Mouse (Mus musculus): ENCODE measurements around the gene Pnmal2. TPM values are rescaled to one million over a fixed set of nuclear protein-coding genes. Genes with fewer than 3 reads are reported as not detected.
A peak's percentile ranks its signal among the peaks of the same experiment; 100 is the strongest.

Gene Pnmal2
- polyA plus RNA-seq, 1 experiment from 2014 or later = 186 TPM

GRCm38 (mm10) chr7:16931968-16932627, 12.4 kb upstream of the Pnmal2 start:
- Histone ChIP-seq H3K4me3 (ENCODE audit: low read depth, low read length) (no peak overlapping the region), H3K36me3 (ENCODE audit: control insufficient read depth, insufficient read depth, low read length) (no peaks in the 10 kb centered on the region), H3K27ac (ENCODE audit: low read length) (peak overlapping the region; percentile 78), H3K4me2 (ENCODE audit: low read length) (no peak overlapping the region), H3K4me1 (ENCODE audit: control insufficient read depth, insufficient read depth, low read length) (peaks cover 20% of the 10 kb centered on the region), H3K27me3 (ENCODE audit: control insufficient read depth, insufficient read depth, low read depth, low read length) (no peaks in the 10 kb centered on the region), H3K9ac (ENCODE audit: low read depth, low read length) (no peak overlapping the region), H3K9me3 (replicated peaks; ENCODE audit: control insufficient read depth, low read length, poor library complexity, severe bottlenecking) (no peaks in the 10 kb centered on the region)
- peak; percentile 52 for ATAC-seq
- WGBS = 16% methylated on average over 14 of the region's 14 CpGs

- WGBS = 18% methylated on average over 14 of the region's 14 CpGs
- Histone ChIP-seq H3K9ac (ENCODE audit: low read depth, low read length) (peak overlapping the region; percentile 36; the same call in 1 of the 2 replicates), H3K4me3 (ENCODE audit: low read depth, low read length) (no peak overlapping the region), H3K9me3 (replicated peaks; ENCODE audit: control insufficient read depth, low read length, poor library complexity, severe bottlenecking) (no peaks in the 10 kb centered on the region), H3K36me3 (ENCODE audit: control insufficient read depth, insufficient read depth, low read length) (no peaks in the 10 kb centered on the region), H3K27ac (ENCODE audit: low read length) (peak overlapping the region; percentile 78), H3K4me1 (ENCODE audit: control insufficient read depth, insufficient read depth, low read length) (peaks cover 22% of the 10 kb centered on the region), H3K27me3 (ENCODE audit: control insufficient read depth, insufficient read depth, low read depth, low read length) (no peaks in the 10 kb centered on the region), H3K4me2 (ENCODE audit: low read length) (peak overlapping the region; percentile 28)
- ATAC-seq = peak; percentile 63
Observed at GRCm38 (mm10) chr7:16932704-16933577, 11.5 kb upstream of the Pnmal2 start.

- Histone ChIP-seq H3K9ac (ENCODE audit: low read depth, low read length) (no peak overlapping the region), H3K27me3 (ENCODE audit: control insufficient read depth, insufficient read depth, low read depth, low read length) (no peaks in the 10 kb centered on the region), H3K36me3 (ENCODE audit: control insufficient read depth, insufficient read depth, low read length) (no peaks in the 10 kb centered on the region), H3K9me3 (replicated peaks; ENCODE audit: control insufficient read depth, low read length, poor library complexity, severe bottlenecking) (no peaks in the 10 kb centered on the region), H3K4me3 (ENCODE audit: low read depth, low read length) (no peak overlapping the region), H3K27ac (ENCODE audit: low read length) (no peak overlapping the region), H3K4me2 (ENCODE audit: low read length) (no peak overlapping the region), H3K4me1 (ENCODE audit: control insufficient read depth, insufficient read depth, low read length) (peaks cover 50% of the 10 kb centered on the region)
- ATAC-seq = no peak
- 52% methylated on average over 4 of the region's 4 CpGs for WGBS
Observed at GRCm38 (mm10) chr7:16937312-16937711, 7.2 kb upstream of the Pnmal2 start.

GRCm38 (mm10) chr7:16938117-16938791, 6.2 kb upstream of the Pnmal2 start:
- Histone ChIP-seq H3K4me2 (ENCODE audit: low read length) (peak overlapping the region; percentile 35), H3K4me3 (ENCODE audit: low read depth, low read length) (peak overlapping the region; percentile 1; the same call in 1 of the 2 replicates), H3K27ac (ENCODE audit: low read length) (peak overlapping the region; percentile 86), H3K36me3 (ENCODE audit: control insufficient read depth, insufficient read depth, low read length) (no peaks in the 10 kb centered on the region), H3K9ac (ENCODE audit: low read depth, low read length) (0 out of 2 replicates have a peak overlapping the region, but pooled peaks have one; percentile 11), H3K4me1 (ENCODE audit: control insufficient read depth, insufficient read depth, low read length) (peaks cover 52% of the 10 kb centered on the region), H3K9me3 (replicated peaks; ENCODE audit: control insufficient read depth, low read length, poor library complexity, severe bottlenecking) (no peaks in the 10 kb centered on the region), H3K27me3 (ENCODE audit: control insufficient read depth, insufficient read depth, low read depth, low read length) (no peaks in the 10 kb centered on the region)
- ATAC-seq = peak; percentile 88
- 58% methylated on average over 17 of the region's 17 CpGs for WGBS

GRCm38 (mm10) chr7:16940292-16940691, 4.2 kb upstream of the Pnmal2 start:
- H3K4me1 ChIP-seq (ENCODE audit: control insufficient read depth, insufficient read depth, low read length) = peaks cover 55% of the 10 kb centered on the region
- WGBS = 31% methylated on average over 7 of the region's 7 CpGs

GRCm38 (mm10) chr7:16942861-16943260, 1.6 kb upstream of the Pnmal2 start:
- peak overlapping the region; percentile 14; the same call in 1 of the 2 replicates for H3K4me2 ChIP-seq (ENCODE audit: low read length)
- 20% methylated on average over 4 of the region's 4 CpGs for WGBS
- no peaks in the 10 kb centered on the region for H3K27me3 ChIP-seq (ENCODE audit: control insufficient read depth, insufficient read depth, low read depth, low read length)
- H3K27ac ChIP-seq (ENCODE audit: low read length) = peak overlapping the region; percentile 98
- no peak overlapping the region for H3K4me3 ChIP-seq (ENCODE audit: low read depth, low read length)
- no peak for ATAC-seq
- H3K36me3 ChIP-seq (ENCODE audit: control insufficient read depth, insufficient read depth, low read length) = no peaks in the 10 kb centered on the region
- no peaks in the 10 kb centered on the region for H3K9me3 ChIP-seq (replicated peaks; ENCODE audit: control insufficient read depth, low read length, poor library complexity, severe bottlenecking)
- H3K4me1 ChIP-seq (ENCODE audit: control insufficient read depth, insufficient read depth, low read length) = peaks cover 54% of the 10 kb centered on the region
- H3K9ac ChIP-seq (ENCODE audit: low read depth, low read length) = no peak overlapping the region

More at GRCm38 (mm10) chr7:16940292-16940691, 4.2 kb upstream of the Pnmal2 start:
- H3K9me3 ChIP-seq (replicated peaks; ENCODE audit: control insufficient read depth, low read length, poor library complexity, severe bottlenecking) = no peaks in the 10 kb centered on the region
- no peak for ATAC-seq
- H3K27me3 ChIP-seq (ENCODE audit: control insufficient read depth, insufficient read depth, low read depth, low read length) = no peaks in the 10 kb centered on the region
- 0 out of 2 replicates have a peak overlapping the region, but pooled peaks have one; percentile 39 for H3K9ac ChIP-seq (ENCODE audit: low read depth, low read length)
- H3K27ac ChIP-seq (ENCODE audit: low read length) = peak overlapping the region; percentile 65
- H3K4me3 ChIP-seq (ENCODE audit: low read depth, low read length) = no peak overlapping the region
- no peak overlapping the region for H3K4me2 ChIP-seq (ENCODE audit: low read length)
- no peaks in the 10 kb centered on the region for H3K36me3 ChIP-seq (ENCODE audit: control insufficient read depth, insufficient read depth, low read length)

- H3K9me3 ChIP-seq (replicated peaks; ENCODE audit: control insufficient read depth, low read length, poor library complexity, severe bottlenecking) = no peaks in the 10 kb centered on the region
- H3K27ac ChIP-seq (ENCODE audit: low read length) = peak overlapping the region; percentile 98
- H3K36me3 ChIP-seq (ENCODE audit: control insufficient read depth, insufficient read depth, low read length) = no peaks in the 10 kb centered on the region
- peak overlapping the region; percentile 78 for H3K4me2 ChIP-seq (ENCODE audit: low read length)
- no peaks in the 10 kb centered on the region for H3K27me3 ChIP-seq (ENCODE audit: control insufficient read depth, insufficient read depth, low read depth, low read length)
- peaks cover 57% of the 10 kb centered on the region for H3K4me1 ChIP-seq (ENCODE audit: control insufficient read depth, insufficient read depth, low read length)
- H3K4me3 ChIP-seq (ENCODE audit: low read depth, low read length) = peak overlapping the region; percentile 78
- WGBS = under 1% methylated on average over 22 of the region's 22 CpGs
- peak overlapping the region; percentile 96 for H3K9ac ChIP-seq (ENCODE audit: low read depth, low read length)
- peak; percentile 12 for ATAC-seq
Observed at GRCm38 (mm10) chr7:16944808-16945315, 380 bp downstream of the Pnmal2 start.

GRCm38 (mm10) chr7:16945419-16945818, 937 bp downstream of the Pnmal2 start:
- ATAC-seq = no peak
- Histone ChIP-seq H3K27me3 (ENCODE audit: control insufficient read depth, insufficient read depth, low read depth, low read length) (no peaks in the 10 kb centered on the region), H3K4me2 (ENCODE audit: low read length) (peak overlapping the region; percentile 78), H3K27ac (ENCODE audit: low read length) (peak overlapping the region; percentile 98), H3K9me3 (replicated peaks; ENCODE audit: control insufficient read depth, low read length, poor library complexity, severe bottlenecking) (no peaks in the 10 kb centered on the region), H3K36me3 (ENCODE audit: control insufficient read depth, insufficient read depth, low read length) (no peaks in the 10 kb centered on the region), H3K9ac (ENCODE audit: low read depth, low read length) (peak overlapping the region; percentile 96), H3K4me1 (ENCODE audit: control insufficient read depth, insufficient read depth, low read length) (peaks cover 57% of the 10 kb centered on the region), H3K4me3 (ENCODE audit: low read depth, low read length) (peak overlapping the region; percentile 78)
- WGBS = 9% methylated on average over 17 of the region's 17 CpGs

Data from midbrain, embryonic 16.5 days (tissue).